Mouse (Mus musculus) adrenal gland, postnatal 10 days (tissue): ENCODE measurements at regions not wholly inside any gene's neighbourhood (a gene's known extent, or its start where the extent isn't known, plus 50 kb on each side); places are given as distances from the start of the nearest gene placed in this dataset.
A peak's percentile ranks its signal among the peaks of the same experiment; 100 is the strongest.

Experiments
- DNase-seq: peaks from one replicate; pipeline ENCODE4 v3.0.0; 2021; ENCODE audit warnings: mixed read lengths

GRCm38 (mm10) chr6:99892204-99892603 is 166.0 kb upstream of the Prok2 start:
- DNase-seq, result no peak

- no peak for DNase-seq
These were observed 165.6 kb upstream of the Prok2 start for GRCm38 (mm10) chr6:99891790-99892189.

GRCm38 (mm10) chr6:99890805-99891204 is 164.6 kb upstream of the Prok2 start:
- DNase-seq, result no peak

- DNase-seq, result no peak
These were observed 162.9 kb upstream of the Prok2 start for GRCm38 (mm10) chr6:99889055-99889454.

- no peak for DNase-seq
These were observed 161.7 kb upstream of the Prok2 start for GRCm38 (mm10) chr6:99887904-99888303.

- DNase-seq, result no peak
These were observed 158.6 kb upstream of the Prok2 start for GRCm38 (mm10) chr6:99884755-99885154.

- DNase-seq, result no peak
These were observed 157.9 kb upstream of the Prok2 start for GRCm38 (mm10) chr6:99884054-99884453.

- no peak for DNase-seq
These were observed 155.4 kb upstream of the Prok2 start for GRCm38 (mm10) chr6:99881606-99882005.

- DNase-seq, result no peak
These were observed 148.7 kb upstream of the Prok2 start for GRCm38 (mm10) chr6:99874852-99875251.

- DNase-seq, result no peak
These were observed 147.8 kb upstream of the Prok2 start for GRCm38 (mm10) chr6:99874029-99874428.

- no peak for DNase-seq
These were observed 139.9 kb upstream of the Prok2 start for GRCm38 (mm10) chr6:99866061-99866460.

- DNase-seq, result no peak
These were observed 138.8 kb upstream of the Prok2 start for GRCm38 (mm10) chr6:99864949-99865348.

GRCm38 (mm10) chr6:99863418-99863817 is 137.2 kb upstream of the Prok2 start:
- DNase-seq, result no peak

GRCm38 (mm10) chr6:99857411-99857810 is 131.2 kb upstream of the Prok2 start:
- no peak for DNase-seq

GRCm38 (mm10) chr6:99853716-99854115 is 127.5 kb upstream of the Prok2 start:
- DNase-seq, result no peak

GRCm38 (mm10) chr6:99850706-99851105 is 124.5 kb upstream of the Prok2 start:
- peak; percentile 32 for DNase-seq

- no peak for DNase-seq
These were observed 119.3 kb upstream of the Prok2 start for GRCm38 (mm10) chr6:99845508-99845846.

- DNase-seq, result no peak
These were observed 118.7 kb upstream of the Prok2 start for GRCm38 (mm10) chr6:99844775-99845507.

- DNase-seq, result no peak
These were observed 117.3 kb upstream of the Prok2 start for GRCm38 (mm10) chr6:99843507-99843906.

- no peak for DNase-seq
These were observed 116.5 kb upstream of the Prok2 start for GRCm38 (mm10) chr6:99842723-99843122.

- no peak for DNase-seq
These were observed 114.6 kb upstream of the Prok2 start for GRCm38 (mm10) chr6:99840823-99841222.

- peak; percentile 82 for DNase-seq
These were observed 107.1 kb upstream of the Prok2 start for GRCm38 (mm10) chr6:99833323-99833722.

GRCm38 (mm10) chr6:99827625-99828024 is 101.4 kb upstream of the Prok2 start:
- DNase-seq, result no peak

GRCm38 (mm10) chr6:99824808-99825207 is 98.6 kb upstream of the Prok2 start:
- no peak for DNase-seq

- peak; percentile 44 for DNase-seq
These were observed 96.3 kb upstream of the Prok2 start for GRCm38 (mm10) chr6:99822471-99822870.
